Mouse (Mus musculus) testis, adult 2 months (tissue): Measurements from ENCODE around the gene Tmem115.

Source experiments
- CTCF ChIP-seq: fragments of 200-500 bp; IDR thresholded peaks from 2 replicates; pipeline ENCODE4 v1.5.1; 2012; ENCODE audit warnings: low read depth, mild to moderate bottlenecking, inconsistent platforms, low read length, moderate library complexity; ENCODE audit not compliant: control insufficient read depth, insufficient read depth, insufficient replicate concordance
- POLR2A ChIP-seq: fragments of 200-500 bp; IDR thresholded peaks from 2 replicates; pipeline ENCODE4 v1.6.1; 2012; ENCODE audit warnings: low read depth, mild to moderate bottlenecking, inconsistent platforms, low read length, moderate library complexity; ENCODE audit not compliant: control insufficient read depth

DNA sequence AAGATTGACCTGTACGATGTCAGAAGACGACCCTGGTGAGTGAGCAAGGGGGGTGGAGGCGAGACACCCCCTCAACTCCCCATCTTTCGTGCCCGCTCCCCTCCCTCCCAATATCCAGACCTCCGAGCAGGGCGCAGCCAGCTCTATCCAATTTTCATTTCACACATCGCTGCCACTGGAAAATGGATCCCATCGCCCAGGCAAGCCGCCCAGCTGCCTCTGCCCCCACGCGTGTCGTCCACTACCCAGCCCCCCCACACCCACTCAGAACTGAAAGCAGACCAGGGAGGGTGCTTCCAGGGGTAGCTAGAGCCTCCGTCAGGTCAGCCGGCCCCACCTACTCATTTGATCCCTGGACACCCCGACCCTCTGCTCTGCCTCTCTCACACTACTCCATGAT is 21.4 kb upstream of the Tmem115 start:
- TF ChIP-seq POLR2A (no peak), CTCF (no peak)
